Mouse (Mus musculus): ENCODE data around the gene Pcsk4.

DNA sequence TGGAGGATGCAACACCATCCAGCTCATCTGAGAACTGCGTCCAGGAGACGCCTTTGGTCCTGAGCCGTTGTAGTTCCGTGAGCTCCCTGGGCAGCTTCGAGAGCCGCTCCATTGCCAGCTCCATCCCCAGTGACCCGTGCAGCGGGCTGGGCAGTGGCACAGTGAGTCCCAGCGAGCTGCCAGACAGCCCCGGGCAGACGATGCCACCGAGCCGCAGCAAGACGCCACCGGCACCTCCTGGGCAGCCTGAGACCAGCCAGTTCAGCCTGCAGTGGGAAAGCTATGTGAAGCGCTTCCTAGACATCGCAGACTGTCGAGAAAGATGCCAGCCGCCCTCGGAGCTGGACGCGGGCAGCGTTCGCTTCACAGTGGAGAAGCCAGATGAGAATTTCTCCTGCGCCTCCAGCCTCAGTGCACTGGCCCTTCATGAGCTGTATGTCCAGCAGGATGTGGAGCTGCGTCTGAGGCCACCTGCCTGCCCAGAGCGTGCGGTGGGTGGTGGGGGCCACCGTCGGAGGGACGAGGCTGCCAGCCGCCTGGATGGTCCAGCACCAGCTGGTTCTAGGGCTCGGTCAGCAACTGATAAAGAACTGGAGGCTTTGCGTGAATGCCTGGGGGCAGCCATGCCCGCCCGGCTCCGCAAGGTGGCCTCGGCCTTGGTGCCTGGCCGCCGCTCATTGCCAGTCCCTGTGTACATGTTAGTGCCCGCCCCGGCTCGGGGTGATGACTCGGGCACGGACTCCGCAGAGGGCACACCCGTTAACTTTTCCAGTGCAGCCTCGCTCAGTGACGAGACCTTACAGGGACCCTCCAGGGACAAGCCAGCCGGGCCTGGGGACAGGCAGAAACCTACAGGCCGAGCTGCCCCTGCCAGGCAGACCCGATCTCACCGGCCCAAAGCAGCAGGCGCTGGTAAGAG is 16.5 kb downstream of the Pcsk4 start:
- TF ChIP-seq E2F4 (IDR thresholded peaks at IDR 0.05; ENCODE audit: insufficient replicate concordance, low read depth, low read length) (no peak), ZKSCAN1 (IDR thresholded peaks at IDR 0.05; ENCODE audit: borderline replicate concordance, low read depth, low read length) (no peak), MXI1 (IDR thresholded peaks at IDR 0.05; ENCODE audit: low read depth, low read length) (no peak), POLR2A (IDR thresholded peaks at IDR 0.05; ENCODE audit: low read depth, low read length) (no peak), UBTF (IDR thresholded peaks at IDR 0.05; ENCODE audit: low read depth, low read length) (no peak), MAZ (IDR thresholded peaks at IDR 0.05; ENCODE audit: low read depth, low read length) (no peak), CTCF (conservative IDR thresholded peaks at IDR 0.05 in 1 of 2, IDR thresholded peaks at IDR 0.05 in 1 of 2; ENCODE audit: low read depth in 2 of 2, low read length in 2 of 2) (no peak), JUND (conservative IDR thresholded peaks at IDR 0.05; ENCODE audit: low read depth, low read length) (no peak), ZNF384 (IDR thresholded peaks at IDR 0.05; ENCODE audit: low read depth, low read length) (no peak), SMC3 (IDR thresholded peaks at IDR 0.05; ENCODE audit: low read depth, low read length) (no peak)
